Mouse (Mus musculus): ENCODE measurements around the gene Col18a1.

GRCm38 (mm10) chr10:77131536-77131935 is 34.8 kb downstream of the Col18a1 start:
- TF ChIP-seq MAFK (IDR thresholded peaks at IDR 0.05; ENCODE audit: insufficient read depth, low read depth, low read length) (no peak), ZC3H11A (IDR thresholded peaks at IDR 0.05; ENCODE audit: borderline replicate concordance, low read depth, low read length) (no peak), CHD2 (IDR thresholded peaks at IDR 0.05; ENCODE audit: low read depth, low read length) (no peak), ZNF384 (IDR thresholded peaks at IDR 0.05; ENCODE audit: low read depth, low read length) (no peak)

Measured in ES-E14 (cell line).